Comparison of ENCODE assay signal across 8 mouse cellular contexts in genomic region chr9:118607701-118608401, GRCm38 (mm10). TPM values are rescaled to one million over a fixed set of nuclear protein-coding genes. Genes with fewer than 3 reads are reported as not detected.
DNase-seq lines count a peak whose midpoint lies in the region; ATAC-seq and TF ChIP-seq lines count a peak whose summit lies in the region.

No protein-coding gene starts in this region.

- no peak for DNase-seq in lung, adult 2 months
- no peak for DNase-seq in lung, adult 18-20 months
- no peak for DNase-seq in gastrocnemius, postnatal 10 days
- no peak for DNase-seq in thymus, postnatal 10 days (ENCODE audit: low spot score in 2 of 2)
- no peak for DNase-seq in cerebellum, postnatal 14 days

- TF ChIP-seq POLR2A in lung, adult 2 months (IDR thresholded peaks at IDR 0.05; ENCODE audit: borderline replicate concordance, extremely low read depth, low read depth, low read length) = no peak

- ATAC-seq in forebrain, embryonic 12.5 days (ENCODE audit: low FRiP score) = no peak
- ATAC-seq in limb, embryonic 13.5 days (ENCODE audit: low FRiP score, low read depth) = no peak
- no peak for ATAC-seq in neural tube, embryonic 15.5 days (ENCODE audit: low FRiP score)

- H3K4me2 ChIP-seq in forebrain, embryonic 12.5 days = peak overlapping the region; percentile 96
- peak overlapping the region; percentile 94 for H3K4me2 ChIP-seq in limb, embryonic 13.5 days (replicated peaks)
- peak overlapping the region; percentile 97 for H3K4me2 ChIP-seq in neural tube, embryonic 15.5 days

- no peak overlapping the region for H3K27ac ChIP-seq in forebrain, embryonic 12.5 days
- 0 out of 2 replicates have a peak overlapping the region, but pooled peaks have one; percentile 28 for H3K27ac ChIP-seq in limb, embryonic 13.5 days
- H3K27ac ChIP-seq in neural tube, embryonic 15.5 days (replicated peaks) = no peak overlapping the region

- no peaks in the 10 kb centered on the region for H3K36me3 ChIP-seq in forebrain, embryonic 12.5 days (replicated peaks)
- H3K36me3 ChIP-seq in limb, embryonic 13.5 days = no peaks in the 10 kb centered on the region
- no peaks in the 10 kb centered on the region for H3K36me3 ChIP-seq in neural tube, embryonic 15.5 days

- WGBS in lung, adult 2 months = 40% methylated on average over 16 of the region's 16 CpGs
- WGBS in forebrain, embryonic 12.5 days = 30% methylated on average over 16 of the region's 16 CpGs
- 45% methylated on average over 16 of the region's 16 CpGs for WGBS in limb, embryonic 13.5 days
- WGBS in neural tube, embryonic 15.5 days = 34% methylated on average over 16 of the region's 16 CpGs

- H3K4me3 ChIP-seq in lung, adult 2 months (replicated peaks; ENCODE audit: extremely low read depth, low read depth, low read length) = peak overlapping the region; percentile 85
- H3K4me3 ChIP-seq in forebrain, embryonic 12.5 days (replicated peaks) = peak overlapping the region; percentile 69
- H3K4me3 ChIP-seq in limb, embryonic 13.5 days = peak overlapping the region; percentile 79
- H3K4me3 ChIP-seq in neural tube, embryonic 15.5 days (replicated peaks) = peak overlapping the region; percentile 70

- H3K27me3 ChIP-seq in forebrain, embryonic 12.5 days = peaks cover 73% of the 10 kb centered on the region
- peaks cover 15% of the 10 kb centered on the region for H3K27me3 ChIP-seq in limb, embryonic 13.5 days
- peaks cover 33% of the 10 kb centered on the region for H3K27me3 ChIP-seq in neural tube, embryonic 15.5 days (replicated peaks)

- H3K9me3 ChIP-seq in forebrain, embryonic 12.5 days = no peaks in the 10 kb centered on the region
- H3K9me3 ChIP-seq in limb, embryonic 13.5 days = no peaks in the 10 kb centered on the region
- H3K9me3 ChIP-seq in neural tube, embryonic 15.5 days (replicated peaks) = no peaks in the 10 kb centered on the region

- no peak overlapping the region for H3K9ac ChIP-seq in forebrain, embryonic 12.5 days
- peak overlapping the region; percentile 95; the same call in 1 of the 2 replicates for H3K9ac ChIP-seq in limb, embryonic 13.5 days
- peak overlapping the region; percentile 76; the same call in 1 of the 2 replicates for H3K9ac ChIP-seq in neural tube, embryonic 15.5 days (replicated peaks)

- peaks cover 10% of the 10 kb centered on the region; the same call in 1 of the 2 replicates for H3K4me1 ChIP-seq in lung, adult 2 months (ENCODE audit: control insufficient read depth, insufficient read depth, low read length)
- H3K4me1 ChIP-seq in forebrain, embryonic 12.5 days = peaks cover 10% of the 10 kb centered on the region
- peaks cover 52% of the 10 kb centered on the region for H3K4me1 ChIP-seq in limb, embryonic 13.5 days
- H3K4me1 ChIP-seq in neural tube, embryonic 15.5 days = peaks cover 38% of the 10 kb centered on the region

- TF ChIP-seq CTCF in lung, adult 2 months (IDR thresholded peaks at IDR 0.05; ENCODE audit: insufficient read depth, low read length) = no peak

RNA-seq across cellular contexts. Expression of gene Itga9, which starts 1.4 kb away (rescaled TPM):
- polyA plus RNA-seq in lung, adult 2 months (2012; rRNA removed) = 54.0 and 66.2 TPM in 2 replicates
- polyA plus RNA-seq in forebrain, embryonic 12.5 days (2016; fragmentation: Nextera tagmentation; extraction: Ambion mirVana) = 4.9 and 7.7 TPM in 2 replicates
- polyA plus RNA-seq in limb, embryonic 13.5 days (2015; fragmentation: Nextera tagmentation; extraction: Ambion mirVana) = 9.1 and 10.9 TPM in 2 replicates
- 2.6 and 5.8 TPM in 2 replicates for polyA plus RNA-seq in neural tube, embryonic 15.5 days (2015; fragmentation: Nextera tagmentation; extraction: Ambion mirVana)
- total RNA-seq in gastrocnemius, postnatal 10 days (2021) = 10 to 100 TPM; 27.0 to 31.1 TPM
